Mouse (Mus musculus): ENCODE measurements around the gene Dusp8. TPM values are rescaled to one million over a fixed set of nuclear protein-coding genes. Genes with fewer than 3 reads are reported as not detected.

The Dusp8 gene
- 1 to 10 TPM in 1 of 2 experiments, under 1 TPM in 1; 0.44 to 1.4 TPM for total RNA-seq (2023)

GRCm38 (mm10) chr7:142095183-142095931 is at the start of gene Dusp8:
Dusp8 (minus strand) TSS chr7:142095843.

GRCm38 (mm10) chr7:142144507-142144906 is 48.9 kb upstream of the Dusp8 start, which contains the start of gene Gm45337:
Gm45337 (minus strand) TSS chr7:142144607.

GRCm38 (mm10) chr7:142135934-142136333 is 40.3 kb upstream of the Dusp8 start, which contains the start of gene Gm39115:
Gm39115 (minus strand) TSS chr7:142136034.

GRCm38 (mm10) chr7:142120629-142121028 is 25.0 kb upstream of the Dusp8 start, which contains the start of gene Gm45618:
Gm45618 (minus strand) TSS chr7:142120729.

GRCm38 (mm10) chr7:142060931-142061565 is 34.6 kb downstream of the Dusp8 start, which contains the start of gene Mob2:
Mob2 (minus strand) TSS chr7:142061065.

Other genes with a start within 250 kb of the Dusp8 start
- gene Tollip, start 177.3 kb downstream of the Dusp8 start, total RNA-seq (2023): 10 to 100 TPM; 54.5 to 59.5 TPM
- gene Brsk2, start 146.1 kb downstream of the Dusp8 start, total RNA-seq (2023): not detected
- 10 to 100 TPM; 51.1 to 64.6 TPM for gene Mob2, start 34.8 kb downstream of the Dusp8 start, total RNA-seq (2023)
- gene Gm45618, start 24.9 kb upstream of the Dusp8 start, total RNA-seq (2023): not detected
- gene Gm39115, start 40.2 kb upstream of the Dusp8 start, total RNA-seq (2023): not detected
- gene Gm45337, start 48.8 kb upstream of the Dusp8 start, total RNA-seq (2023): not detected
- not detected for gene Gm29735, start 61.3 kb upstream of the Dusp8 start, total RNA-seq (2023)
- gene Gm4553, start 69.9 kb upstream of the Dusp8 start, total RNA-seq (2023): not detected
- gene Krtap5-2, start 80.2 kb upstream of the Dusp8 start, total RNA-seq (2023): not detected
- not detected for gene Gm10153, start 94.5 kb upstream of the Dusp8 start, total RNA-seq (2023)
- not detected for gene Krtap5-3, start 105.5 kb upstream of the Dusp8 start, total RNA-seq (2023)
- gene Gm7579, start 116.0 kb upstream of the Dusp8 start, total RNA-seq (2023): not detected
- not detected for gene Krtap5-5, start 134.1 kb upstream of the Dusp8 start, total RNA-seq (2023)
- gene Gm40460, start 145.2 kb upstream of the Dusp8 start, total RNA-seq (2023): not detected
- gene Gm2431, start 162.5 kb upstream of the Dusp8 start, total RNA-seq (2023): not detected
- gene Gm4559, start 178.5 kb upstream of the Dusp8 start, total RNA-seq (2023): not detected
- gene Krtap5-1, start 201.3 kb upstream of the Dusp8 start, total RNA-seq (2023): not detected
- not detected for gene Krtap5-4, start 207.7 kb upstream of the Dusp8 start, total RNA-seq (2023)

Measured in T-cell, adult 66 days (primary cell).